Mouse (Mus musculus) kidney, adult 8-10 months (tissue): ENCODE measurements around the gene Rnf150.

Experiments used
- DNase-seq, 2 experiments: peaks; one replicate each; pipeline ENCODE4 v3.0.0; 2022

Gene Rnf150

DNA sequence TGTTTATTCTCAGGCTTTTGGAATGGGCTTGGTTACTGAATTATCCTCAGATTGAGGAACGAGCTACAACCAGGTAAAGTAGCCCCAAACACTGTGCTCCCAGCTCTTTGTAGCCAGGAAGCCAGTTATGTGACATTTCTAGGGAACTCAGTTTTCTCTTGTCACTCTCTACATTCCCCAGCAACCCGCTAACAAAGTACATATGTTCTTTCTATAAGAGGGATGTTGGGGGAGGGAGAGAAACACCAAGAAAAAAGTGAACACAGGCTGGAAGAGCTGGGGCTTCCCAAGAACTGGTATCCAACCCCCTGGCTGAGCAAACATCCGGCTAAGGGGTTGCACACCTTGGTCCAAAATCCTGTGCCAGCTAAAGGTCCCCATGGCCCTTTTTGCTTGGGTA is 82.7 kb downstream of the Rnf150 start:
- no peak for DNase-seq

DNA sequence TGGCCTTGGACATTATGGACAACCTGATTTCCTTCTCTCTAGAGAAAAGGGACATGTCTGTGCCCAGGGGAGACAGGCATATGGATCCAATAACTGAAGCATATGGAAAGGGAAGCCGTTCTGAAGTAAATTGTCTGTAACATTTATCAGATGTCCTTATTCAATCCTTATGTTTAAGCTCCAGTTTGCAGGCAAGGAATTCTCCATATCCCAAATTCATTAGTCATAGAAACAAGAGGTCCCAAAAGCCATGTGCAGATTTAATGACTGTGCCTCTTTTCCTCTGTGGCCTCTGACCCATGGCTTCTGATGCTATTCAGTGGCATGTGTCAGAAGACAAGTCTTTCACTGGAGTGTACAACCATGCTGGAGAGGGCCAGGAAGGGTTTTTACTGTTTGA is 83.5 kb downstream of the Rnf150 start:
- no peak for DNase-seq

DNA sequence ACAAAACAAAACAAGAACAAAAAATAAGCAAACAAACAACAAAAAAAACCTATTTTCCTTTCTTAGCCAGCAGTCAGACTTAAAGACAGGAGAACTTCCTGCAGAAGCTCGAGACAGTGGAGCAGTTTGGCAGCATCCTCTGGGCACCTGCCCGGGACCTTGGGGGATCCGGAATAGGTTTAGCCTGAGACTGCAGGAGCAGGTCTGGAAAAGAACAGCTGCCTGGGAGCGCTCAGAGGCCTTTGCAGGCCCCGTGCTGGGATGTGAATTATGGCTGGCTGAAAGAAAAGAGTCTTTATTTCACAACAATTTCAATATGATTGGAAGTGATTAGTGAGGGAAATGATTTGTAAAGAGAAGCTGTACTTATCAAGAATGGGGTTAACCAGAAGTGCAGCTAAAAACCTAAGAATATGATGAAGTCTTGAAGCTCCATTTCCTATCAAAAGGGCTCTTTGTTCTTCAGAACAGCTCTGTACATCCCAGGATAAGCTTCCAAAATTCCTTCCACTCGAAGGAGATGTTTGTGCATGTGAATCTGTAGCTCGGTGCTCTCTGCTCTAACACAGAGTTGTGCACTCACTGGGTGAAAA is 92.1 kb downstream of the Rnf150 start:
- no peak for DNase-seq

DNA sequence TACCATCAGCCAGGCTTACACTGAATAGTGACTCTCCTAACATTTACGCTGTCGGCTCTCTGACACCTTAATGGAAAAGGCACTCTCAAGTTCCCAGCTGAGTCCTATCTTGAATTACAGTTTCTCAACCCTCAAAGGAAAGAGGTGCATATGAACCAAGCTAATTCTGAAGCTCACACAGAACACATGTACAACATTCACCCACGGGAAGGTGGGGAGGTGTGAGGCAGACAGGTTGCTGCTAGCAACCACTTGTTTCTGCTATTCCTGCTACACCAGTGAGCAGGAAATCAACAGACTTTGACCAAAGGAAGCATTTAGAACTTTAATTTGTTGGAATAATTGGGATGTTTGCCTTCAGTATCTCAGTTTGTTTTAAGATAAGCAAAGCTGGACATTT is 96.3 kb downstream of the Rnf150 start:
- DNase-seq, result no peak

DNA sequence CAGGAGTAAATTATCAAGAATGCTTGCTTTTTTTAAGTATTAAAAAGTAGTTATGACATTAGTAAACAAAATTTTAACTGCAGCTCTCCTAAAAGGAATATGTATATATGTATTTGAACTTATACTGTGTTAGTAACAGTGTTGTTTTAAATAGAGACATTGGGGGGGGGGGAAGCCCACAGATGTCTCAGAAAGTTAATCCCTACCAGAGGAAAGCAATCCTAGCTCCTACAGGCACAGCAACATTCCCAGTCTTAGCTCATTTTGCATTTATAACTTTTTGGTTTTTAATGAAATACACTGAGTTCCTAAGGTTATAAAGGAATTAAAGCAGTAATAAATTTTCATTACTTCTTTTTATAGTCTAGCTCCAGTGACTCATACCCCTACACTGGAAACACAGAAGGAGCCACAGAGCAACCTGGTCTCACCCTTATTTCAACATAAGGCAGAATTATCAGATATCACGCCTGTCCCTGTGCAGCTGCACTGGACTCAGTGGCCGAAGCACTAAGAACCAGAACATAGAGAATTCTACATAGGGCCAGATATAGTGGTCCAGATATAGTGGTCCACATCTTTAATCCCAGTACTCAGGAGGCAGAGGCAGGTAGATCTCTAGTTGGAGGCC is 96.9 kb downstream of the Rnf150 start:
- no peak for DNase-seq

DNA sequence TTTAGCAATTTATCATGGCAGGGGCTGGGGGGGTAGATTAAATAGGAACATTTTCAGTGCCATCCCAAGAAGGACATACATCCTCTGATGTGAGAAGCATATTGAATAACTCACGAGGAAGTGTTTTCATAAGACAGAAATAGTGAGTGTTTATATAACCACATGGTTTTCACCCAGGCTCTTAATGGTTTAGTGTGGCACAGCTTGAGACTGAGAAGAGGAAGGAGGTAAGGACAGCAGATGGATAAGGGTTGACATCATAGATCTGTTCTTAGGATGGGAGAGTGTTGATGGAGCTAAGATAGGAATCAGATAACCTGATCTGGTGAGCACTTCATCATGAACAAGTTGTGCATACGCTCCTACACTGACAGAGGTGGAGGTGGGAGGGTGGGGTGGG is 101.4 kb downstream of the Rnf150 start:
- DNase-seq, result no peak

DNA sequence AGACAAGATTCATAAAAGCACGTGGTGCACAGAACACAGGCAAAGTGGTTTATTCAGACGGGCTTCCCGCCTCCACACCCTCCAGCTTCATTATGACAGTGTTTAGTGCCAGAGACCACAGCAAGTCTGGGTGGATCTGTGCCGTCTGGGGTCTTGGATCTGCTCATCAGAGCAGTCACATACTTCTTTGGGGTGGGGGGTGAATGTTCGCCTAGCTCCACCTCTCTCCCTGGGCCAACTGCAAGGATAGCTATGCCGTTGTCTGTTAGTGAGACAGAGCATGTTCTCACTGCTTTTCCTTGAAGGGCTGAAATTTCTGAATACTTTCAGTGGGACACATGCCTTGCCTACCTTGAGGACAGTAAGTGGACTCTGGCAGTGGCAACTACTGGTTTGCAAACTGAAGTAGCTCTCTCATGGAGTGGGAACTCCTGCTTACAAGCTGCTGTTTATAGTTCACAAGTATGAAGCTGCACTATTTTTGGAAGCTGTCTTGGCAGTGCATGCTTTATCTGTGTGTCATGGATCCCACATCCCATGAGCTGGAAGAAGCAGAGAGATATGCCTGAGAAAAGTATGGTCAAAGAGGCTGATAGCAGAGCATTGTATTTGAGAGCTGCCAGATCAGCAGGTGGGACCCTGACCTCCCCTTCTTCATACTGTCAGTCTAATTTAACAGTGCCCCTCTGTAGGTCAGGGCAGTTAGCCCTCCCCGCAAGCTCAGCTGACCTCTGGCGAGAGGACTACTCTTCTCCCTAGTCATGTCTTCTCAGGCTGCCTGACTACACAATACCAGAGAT is 104.9 kb downstream of the Rnf150 start:
- no peak for DNase-seq

DNA sequence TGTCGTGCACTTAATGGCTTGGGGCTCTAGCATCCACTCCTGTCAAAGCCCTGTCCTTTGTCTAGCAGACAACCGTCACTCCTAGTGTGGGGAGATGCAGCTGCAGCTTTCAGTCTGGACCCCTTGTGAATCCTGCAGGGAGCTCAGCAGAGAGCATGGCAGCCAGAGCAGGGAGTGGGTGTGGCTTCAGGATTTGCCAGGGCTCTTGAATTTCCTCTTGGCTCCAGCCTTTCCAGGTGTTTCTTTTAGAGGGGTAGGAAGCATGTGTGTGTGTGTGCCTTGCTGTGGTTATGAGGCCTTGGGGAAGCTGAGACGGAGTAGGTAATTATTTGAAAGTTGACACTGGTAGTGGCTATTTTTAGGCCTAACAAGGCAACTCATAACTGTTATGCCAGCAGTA is 106.8 kb downstream of the Rnf150 start:
- DNase-seq, result no peak

DNA sequence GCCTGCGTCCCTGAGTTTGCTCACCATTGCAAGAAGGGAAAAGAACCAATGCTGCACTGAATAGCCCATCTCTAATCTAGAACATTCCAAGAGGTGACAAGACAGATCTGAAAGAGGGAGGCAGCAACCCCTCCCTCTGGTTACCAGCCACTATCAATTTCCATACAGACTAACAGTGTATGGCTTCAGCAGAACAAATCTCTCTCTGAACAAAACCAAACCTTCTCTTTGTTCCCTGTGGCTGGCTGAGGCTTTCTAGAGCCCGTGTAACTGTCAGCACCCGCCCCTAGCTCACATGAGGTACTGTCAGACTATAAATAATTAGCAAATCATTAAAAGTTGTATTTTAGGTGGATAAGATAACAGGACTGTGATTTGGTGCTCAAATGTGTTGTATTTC is 109.7 kb downstream of the Rnf150 start:
- no peak for DNase-seq

DNA sequence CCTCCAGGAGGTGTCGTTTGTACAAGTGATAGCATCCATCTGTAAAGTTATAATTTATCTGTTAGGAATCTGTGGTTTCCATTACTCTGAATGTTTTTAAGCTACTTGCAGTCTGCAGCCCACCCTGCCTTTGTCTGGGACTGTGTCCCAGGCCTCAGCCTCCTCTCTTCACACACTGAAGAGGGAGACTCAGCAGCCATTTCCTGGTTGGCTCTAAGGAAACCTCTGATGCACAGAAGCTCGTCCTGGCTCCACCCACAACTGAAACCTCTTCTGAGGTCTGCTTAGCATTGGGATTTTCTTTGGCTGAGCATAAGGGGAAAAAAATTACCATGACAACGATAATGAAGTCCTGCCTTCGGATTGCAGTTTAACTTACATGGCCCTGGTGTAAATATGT is 110.2 kb downstream of the Rnf150 start:
- DNase-seq, result no peak

DNA sequence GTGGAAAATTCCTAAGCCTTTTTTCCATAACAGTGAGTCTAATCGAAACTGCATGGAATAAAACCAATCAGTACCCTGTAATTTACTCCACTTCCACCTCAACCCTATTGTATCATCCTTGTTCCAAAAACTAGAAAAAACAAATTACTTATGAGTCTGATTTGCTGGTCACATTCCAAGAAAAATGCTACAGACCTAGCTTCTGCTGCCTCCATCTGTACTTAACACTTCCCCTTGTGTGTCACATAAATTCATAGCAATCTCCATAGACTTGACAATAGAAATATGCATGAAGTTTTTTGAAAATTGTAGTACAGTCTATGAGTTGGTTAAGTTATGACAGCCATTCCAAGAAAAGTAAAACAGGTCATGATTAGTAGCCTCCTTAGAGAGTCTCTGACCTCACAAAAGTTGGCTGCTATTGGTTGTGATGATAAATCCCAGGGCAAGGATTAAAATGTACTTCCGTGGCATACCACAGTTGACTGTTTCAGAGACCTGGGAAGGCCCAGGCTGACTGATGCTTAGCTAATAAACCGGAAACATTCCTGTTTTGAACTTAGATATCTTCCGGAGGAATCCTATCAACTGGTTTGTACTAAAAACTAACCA is 118.2 kb downstream of the Rnf150 start:
- DNase-seq, result no peak

DNA sequence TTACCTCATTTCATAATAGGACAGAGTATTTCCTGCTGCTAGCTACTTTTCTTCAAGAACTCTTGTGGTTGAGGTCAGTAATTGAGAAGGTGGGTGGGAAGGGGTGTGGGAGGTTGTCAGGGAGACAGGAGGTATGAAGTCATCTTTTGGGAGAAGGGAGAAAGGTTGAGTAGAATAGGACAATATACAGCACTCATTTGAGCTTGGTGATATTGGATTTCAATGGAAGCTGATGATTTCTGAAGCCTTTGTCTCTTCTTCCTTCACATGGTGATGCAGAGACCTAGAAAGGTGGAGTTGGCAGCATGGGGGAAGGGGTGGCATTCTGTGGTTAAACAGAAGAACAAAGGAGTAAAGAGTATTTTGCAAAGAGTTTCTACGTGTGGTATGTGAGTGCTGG is 119.7 kb downstream of the Rnf150 start:
- DNase-seq, result no peak

DNA sequence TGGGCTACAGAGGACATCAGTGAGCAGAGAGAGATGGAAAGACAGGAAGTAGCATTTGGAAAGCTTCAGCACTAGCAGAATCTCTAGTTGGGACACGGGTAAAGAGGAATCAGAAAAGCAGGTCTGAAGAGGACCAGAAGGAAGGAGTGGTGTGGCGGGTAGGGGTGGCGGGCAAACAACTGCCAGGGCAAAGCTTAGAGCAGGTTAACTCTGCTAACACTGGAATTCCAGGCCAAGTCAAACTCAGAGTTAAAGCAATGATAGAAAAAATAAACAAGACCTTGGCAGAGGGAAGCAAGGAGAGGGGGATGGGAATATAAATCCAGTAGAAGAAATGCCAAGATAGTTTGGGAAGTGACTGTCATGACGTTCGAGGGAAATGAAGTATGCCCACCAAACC is 120.1 kb downstream of the Rnf150 start:
- DNase-seq, result no peak

DNA sequence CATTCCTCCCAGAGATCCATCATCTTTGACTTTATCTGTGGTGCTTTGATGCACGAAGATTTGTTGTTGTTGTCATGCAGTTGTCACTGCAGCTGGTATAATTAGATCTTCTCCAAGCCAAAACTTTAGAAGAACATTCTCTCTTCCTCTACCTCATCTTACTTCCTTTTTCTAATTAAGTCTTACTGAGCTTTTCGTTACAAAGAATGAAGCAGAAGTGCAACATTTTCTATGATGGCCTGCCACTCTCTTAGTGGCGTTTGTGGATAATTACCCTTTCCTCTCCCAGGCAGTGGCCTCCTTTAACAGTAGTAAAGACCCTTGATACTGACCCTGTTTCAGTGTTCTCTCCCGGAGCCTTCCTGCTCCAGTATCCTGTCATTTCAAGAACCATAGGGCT is 128.9 kb downstream of the Rnf150 start:
- DNase-seq, result no peak

DNA sequence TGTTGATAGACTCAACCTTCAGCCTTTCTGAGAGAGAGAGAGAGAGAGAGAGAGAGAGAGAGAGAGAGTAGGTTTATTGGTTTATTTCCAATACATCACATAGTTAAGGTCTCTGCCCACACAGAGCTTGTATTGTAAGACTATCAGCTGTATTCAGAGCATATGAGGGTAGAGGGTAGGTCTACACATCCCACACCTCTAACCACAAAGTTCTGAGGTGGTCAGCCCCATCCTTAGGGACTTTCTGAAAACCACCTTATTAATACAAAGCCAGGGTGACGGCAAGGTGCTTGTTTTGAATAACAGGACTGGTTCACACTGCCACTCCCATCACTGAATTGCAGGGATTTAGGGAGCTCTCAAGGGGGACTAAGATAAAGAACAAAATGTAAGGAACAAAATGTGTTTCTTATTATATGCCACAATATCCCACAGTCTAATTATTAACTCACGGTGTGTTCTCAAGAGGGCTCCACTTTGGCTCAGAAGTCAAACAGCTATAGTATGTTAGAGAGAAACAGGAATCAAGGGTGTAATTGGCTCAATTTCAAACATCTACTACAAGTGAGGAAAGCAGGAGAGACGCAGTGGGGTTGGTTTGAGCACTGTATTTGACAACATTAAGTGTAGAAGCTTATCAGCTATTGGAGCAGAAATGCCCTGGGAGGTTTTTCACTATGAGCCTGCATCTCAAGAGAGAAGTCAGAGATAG is 132.7 kb downstream of the Rnf150 start:
- DNase-seq, result no peak

DNA sequence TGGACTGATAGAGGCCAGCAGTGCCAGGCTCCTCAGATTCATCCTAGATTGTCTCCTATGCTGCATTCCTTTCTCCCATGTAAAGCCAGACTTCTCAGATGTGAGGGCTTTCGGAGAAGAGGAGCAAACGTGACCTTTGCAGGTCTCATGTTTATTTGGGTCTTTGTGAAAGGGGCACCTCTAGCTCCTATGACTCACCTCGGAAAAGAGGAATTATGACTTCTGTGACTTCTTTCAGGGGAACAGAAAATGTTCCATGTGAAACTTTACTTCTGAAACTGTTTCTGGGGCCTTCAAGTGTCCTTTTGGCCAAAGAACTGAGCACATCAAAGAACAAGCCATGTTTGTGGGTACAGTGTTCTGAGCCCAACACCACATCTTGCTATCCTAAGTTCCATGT is 133.7 kb downstream of the Rnf150 start:
- DNase-seq, result no peak

DNA sequence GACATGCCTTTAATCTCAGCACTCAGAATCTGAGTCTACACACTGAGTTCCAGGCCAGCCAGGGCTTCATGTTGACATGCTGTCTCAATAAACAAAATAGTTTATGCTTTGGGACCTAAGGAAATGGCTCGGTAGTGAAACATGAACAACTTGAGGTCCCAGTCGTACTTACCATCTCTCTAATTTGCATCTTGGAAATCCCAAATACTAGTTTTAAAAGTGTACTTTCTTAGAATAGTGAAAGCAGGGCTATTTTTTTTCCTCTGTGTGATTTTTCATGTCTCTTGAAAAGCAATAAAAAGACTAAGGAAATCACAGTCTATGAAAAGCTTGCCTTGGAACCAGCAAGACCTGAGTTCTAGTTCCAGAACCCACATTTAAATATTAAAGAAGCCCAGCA is 135.6 kb downstream of the Rnf150 start:
- DNase-seq, result no peak

DNA sequence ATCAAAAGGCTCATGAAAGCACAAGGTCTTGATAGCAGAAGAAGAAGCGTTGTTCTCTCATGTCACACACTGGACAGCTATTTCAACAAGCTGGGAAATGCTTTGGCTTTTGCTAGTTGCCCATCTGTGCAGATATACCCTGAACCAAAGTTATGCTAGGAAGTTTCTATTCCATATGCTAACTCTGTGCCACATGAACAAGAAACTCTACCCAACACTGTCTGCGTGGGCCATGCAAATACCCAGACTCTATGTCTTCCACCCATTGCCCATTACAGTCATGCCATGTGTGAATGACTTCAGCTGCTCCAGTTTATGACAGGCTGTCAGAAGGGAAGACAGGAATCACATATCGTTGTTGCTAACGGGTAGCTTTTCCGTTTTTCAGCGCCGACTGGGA is 140.0 kb downstream of the Rnf150 start:
- no peak for DNase-seq

DNA sequence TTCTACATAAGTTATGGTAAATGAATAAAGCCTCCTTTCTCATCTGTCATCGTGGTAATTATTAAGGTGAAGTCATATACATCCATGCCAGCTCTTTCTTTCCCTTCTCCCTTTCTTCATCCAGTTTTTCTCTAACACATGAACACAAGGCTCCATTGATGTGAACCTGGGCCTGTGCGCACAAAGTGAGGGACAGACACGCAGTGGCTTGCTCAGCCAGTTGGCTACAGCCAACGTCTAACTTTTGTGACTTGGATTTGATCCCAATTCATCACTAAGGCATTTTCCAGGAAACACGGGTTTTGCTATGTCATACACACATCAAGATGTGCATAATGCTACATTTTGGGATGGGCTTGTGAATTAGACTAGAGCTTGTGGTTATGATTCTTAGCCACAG is 146.3 kb downstream of the Rnf150 start:
- no peak for DNase-seq

DNA sequence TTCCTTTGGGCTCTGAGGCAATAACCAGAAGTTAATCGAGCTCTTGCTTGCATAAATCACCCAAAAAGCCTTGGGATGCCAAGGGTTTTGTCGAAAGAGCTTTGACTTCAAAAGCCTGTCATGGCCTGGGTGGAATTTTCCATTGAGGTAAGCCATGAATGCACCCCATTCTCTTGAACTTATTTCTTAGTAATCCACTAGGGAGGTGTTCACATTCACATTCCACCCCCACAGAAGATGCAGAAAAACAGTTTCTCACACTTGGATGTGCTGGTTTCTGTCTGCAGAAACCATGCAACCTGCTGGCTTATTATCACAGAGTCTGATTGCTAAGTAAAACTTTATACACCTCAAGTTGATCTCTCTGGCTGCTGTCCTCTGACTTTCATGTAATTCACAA is 148.1 kb downstream of the Rnf150 start:
- no peak for DNase-seq

DNA sequence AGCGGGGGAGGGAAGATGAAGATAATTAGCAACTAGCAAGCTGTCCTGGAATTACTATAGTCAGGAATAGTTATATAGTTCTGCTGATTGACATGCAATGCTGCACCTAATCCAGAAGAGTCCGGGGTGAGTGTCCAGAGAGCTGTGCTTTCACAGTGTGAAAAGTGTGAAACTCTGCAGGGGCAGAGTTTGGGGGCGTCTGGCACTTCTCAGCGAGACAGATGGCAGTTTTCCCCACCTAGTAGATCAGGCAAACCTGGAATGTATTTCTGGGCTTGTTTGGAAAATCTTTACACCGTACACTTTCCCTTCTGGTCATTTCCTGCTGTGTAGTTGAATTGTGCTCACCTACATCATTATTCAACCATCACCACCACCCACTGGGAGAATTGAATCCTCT is 148.6 kb downstream of the Rnf150 start:
- DNase-seq, result no peak

DNA sequence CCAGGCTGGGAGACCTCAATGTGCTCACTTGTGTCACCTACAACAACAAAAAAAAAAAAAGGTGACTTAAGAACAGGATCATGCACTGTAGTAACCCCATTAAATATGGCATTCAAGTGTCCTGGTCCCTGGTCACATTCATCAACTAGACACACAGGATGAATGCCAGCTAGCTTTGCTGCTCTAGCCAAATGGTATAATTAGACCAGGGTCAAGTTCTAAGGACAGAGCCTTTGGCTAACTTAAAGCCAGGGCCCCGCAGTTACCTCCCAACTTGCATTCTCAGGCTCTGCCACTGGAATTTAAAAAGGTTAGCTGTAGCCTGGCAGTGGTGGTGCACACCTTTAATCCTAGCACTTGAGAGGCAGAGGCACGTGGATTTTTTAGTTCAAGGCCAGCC is 165.1 kb downstream of the Rnf150 start:
- peak in 1 of 2 experiments; percentile 28 for DNase-seq

DNA sequence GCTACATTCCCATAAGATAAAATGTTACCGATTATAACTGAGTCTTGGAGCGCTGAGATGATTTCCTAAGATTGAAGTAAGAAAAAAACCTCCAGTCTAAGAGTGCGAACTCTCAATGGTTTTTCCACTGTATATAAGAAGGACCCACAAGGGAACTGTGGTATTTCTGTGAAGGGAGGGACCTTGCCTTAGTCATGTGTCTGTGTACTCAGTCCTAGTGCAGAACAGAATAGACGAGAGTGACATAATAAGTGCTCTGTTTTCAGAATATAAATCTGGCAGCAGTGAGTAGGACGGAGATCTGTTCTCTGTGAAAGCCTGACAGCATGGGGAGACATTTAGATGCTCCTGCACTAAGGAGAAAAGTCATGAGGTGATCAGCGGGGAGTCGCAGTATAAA is 169.6 kb downstream of the Rnf150 start:
- DNase-seq, result no peak
